Mouse (Mus musculus): ENCODE results near the gene Alg12. TPM values are rescaled to one million over a fixed set of nuclear protein-coding genes. Genes with fewer than 3 reads are reported as not detected.

The Alg12 gene
- total RNA-seq, 2 experiments from 2014 or later = 3.9 to 6.6 TPM

DNA sequence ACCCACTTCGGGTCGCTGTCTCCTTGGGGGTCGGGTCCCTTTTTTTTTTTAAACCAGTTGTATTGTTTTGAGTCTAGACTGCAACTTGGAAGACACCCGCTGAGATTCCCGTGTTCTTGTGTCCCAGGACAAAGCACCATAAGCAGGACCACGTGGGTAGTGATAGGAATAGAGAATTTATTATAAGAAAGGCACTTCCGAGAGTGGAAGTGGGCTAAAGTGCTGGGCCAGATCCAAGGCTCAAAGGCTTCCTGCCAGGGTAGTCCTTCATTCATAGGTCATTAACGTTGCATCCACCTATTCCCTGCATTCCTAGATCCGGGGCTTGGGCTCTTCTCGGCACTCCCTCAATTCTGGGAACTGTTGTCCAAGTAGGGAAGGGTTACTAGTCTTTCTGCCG lies 18.9 kb upstream of the Alg12 start:
- no peak for TF ChIP-seq CTCF (IDR thresholded peaks at IDR 0.05)
- intact Hi-C loops (cut with DNase I) = no loop called here
- DNase-seq = peak; percentile 50
- H3K4me3 ChIP-seq = peak overlapping the region; percentile 76
- H3K27ac ChIP-seq = peak overlapping the region; percentile 87

DNA sequence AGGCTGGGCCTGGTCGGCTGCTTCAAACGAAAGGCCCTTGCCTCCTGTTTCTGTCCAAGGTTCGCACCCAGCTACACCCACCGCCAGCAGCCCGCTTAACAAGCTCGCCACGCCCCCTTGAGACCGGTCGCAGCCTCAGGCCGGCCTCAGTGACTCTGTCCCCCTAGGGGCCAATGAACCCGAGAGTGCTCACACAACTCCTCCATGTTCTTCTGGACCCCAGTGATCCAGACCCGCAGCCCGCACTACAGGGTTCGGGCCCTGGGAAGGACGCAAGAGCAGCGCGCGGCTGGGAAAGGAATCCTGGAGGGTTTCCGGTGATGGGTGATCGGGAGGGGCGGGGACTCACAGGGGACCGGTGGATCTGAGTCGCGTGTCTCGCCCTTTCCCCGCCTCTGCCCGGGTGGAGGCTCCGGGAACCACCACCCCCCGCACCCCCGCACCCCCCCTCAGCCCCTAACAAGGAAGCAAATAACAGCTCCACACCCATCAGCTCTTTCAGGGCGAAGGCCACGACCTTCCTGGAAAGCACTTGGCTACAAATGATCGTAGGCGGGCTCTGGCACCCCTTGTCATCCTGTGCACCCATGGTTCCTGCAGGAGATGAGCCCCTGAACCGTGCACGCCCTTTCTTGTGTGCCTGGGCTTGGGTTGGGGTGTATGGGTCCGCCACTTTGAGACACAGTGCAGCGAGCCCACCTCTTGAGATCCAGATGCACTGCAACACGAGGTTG lies 18.2 kb upstream of the Alg12 start:
- H3K27ac ChIP-seq = peak overlapping the region; percentile 87
- peak; percentile 76 for DNase-seq
- H3K4me3 ChIP-seq = peak overlapping the region; percentile 76
- TF ChIP-seq CTCF (IDR thresholded peaks at IDR 0.05) = peak; percentile 15; the same call in 1 of the 2 replicates
- intact Hi-C loops (cut with DNase I) = no loop called here

DNA sequence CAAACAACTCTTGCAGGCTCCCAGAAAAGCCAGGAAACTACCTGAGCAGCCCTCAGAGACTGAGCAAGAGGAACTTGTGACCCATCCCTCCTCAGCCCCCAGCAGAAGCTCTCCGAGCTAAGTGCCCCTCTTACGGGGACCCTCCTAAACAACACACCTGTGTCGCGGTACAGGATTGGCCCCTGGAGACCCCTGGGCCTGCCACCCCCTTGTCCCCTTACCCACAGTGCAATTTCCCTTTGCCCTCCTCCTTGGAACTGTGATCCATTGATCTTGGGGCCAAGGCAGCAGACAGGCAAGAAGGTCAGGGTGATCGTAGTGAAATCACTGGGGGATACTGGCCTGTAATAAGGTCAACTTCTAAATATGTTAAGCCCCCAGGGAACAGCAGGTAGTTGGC lies 17.5 kb upstream of the Alg12 start:
- intact Hi-C loops (cut with DNase I) = no loop called here
- DNase-seq = no peak
- Histone ChIP-seq H3K27ac (peak overlapping the region; percentile 87), H3K4me3 (peak overlapping the region; percentile 76)
- no peak for TF ChIP-seq CTCF (IDR thresholded peaks at IDR 0.05)

DNA sequence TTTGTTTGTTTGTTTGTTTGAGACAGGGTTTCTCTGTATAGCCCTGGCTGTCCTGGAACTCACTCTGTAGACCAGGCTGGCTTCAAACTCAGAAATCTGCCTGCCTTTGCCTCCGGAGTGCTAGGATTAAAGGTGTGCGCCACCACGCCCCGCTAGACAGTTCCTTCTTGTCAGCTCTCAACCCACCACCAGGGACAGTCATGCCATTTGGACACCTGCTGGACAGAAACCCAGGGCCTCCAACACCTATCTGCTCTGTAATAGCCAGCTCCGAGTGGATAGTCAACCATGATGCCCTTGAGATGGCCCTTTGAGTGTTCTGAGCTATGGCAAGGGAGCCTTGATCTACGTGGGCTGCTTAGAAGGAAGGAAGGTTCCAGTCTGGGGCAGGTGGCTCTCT lies 16.9 kb upstream of the Alg12 start:
- intact Hi-C loops (cut with DNase I) = no loop called here
- peak overlapping the region; percentile 87 for H3K27ac ChIP-seq
- no peak for DNase-seq
- TF ChIP-seq CTCF (IDR thresholded peaks at IDR 0.05) = peak; percentile 33; the same call in 1 of the 2 replicates
- H3K4me3 ChIP-seq = peak overlapping the region; percentile 76

DNA sequence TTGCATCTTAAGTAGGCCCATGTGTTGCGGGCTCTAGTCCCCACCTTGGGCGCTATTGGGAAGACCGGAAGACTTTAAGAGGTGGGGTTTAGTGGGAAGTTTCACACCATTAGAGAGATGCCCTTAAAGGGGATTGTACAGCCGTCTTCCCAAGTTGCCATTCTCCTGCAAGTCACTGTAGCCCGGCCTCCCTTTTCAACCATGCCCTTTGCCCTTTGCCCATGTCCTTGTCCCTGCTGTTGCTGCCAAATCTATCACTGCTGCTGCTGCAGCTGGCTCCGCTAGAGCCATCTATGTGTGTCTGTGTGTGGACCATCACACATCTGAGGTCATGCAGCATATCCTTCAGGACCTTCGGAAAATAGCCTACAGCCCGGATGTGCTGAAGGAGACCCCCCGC lies 13.4 kb upstream of the Alg12 start:
- Histone ChIP-seq H3K27ac (no peak overlapping the region), H3K4me3 (no peak overlapping the region)
- TF ChIP-seq CTCF (IDR thresholded peaks at IDR 0.05) = no peak
- no peak for DNase-seq
- intact Hi-C loops (cut with DNase I) = no loop called here

DNA sequence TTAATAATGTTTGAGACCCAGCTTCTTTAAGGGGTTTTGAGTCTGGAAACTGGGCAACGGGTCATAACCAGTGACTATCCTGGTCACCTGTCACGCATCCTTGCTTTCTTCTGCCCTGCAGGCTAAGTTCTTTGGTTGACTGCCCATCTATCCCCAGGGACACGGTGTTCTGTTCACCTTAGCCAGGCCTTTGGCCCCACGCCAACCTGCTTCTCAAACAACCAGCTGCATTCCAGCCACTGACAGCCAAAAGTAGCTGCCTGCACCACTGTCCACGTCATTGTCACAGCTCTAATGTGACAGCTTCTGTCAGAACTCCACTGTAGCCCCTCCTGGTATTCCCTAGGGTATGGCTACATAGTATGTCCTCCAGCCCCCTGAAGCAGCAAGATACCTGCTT lies 12.4 kb upstream of the Alg12 start:
- intact Hi-C loops (cut with DNase I) = no loop called here
- TF ChIP-seq CTCF (IDR thresholded peaks at IDR 0.05) = no peak
- peak; percentile 78 for DNase-seq
- Histone ChIP-seq H3K4me3 (no peak overlapping the region), H3K27ac (peak overlapping the region; percentile 56)

DNA sequence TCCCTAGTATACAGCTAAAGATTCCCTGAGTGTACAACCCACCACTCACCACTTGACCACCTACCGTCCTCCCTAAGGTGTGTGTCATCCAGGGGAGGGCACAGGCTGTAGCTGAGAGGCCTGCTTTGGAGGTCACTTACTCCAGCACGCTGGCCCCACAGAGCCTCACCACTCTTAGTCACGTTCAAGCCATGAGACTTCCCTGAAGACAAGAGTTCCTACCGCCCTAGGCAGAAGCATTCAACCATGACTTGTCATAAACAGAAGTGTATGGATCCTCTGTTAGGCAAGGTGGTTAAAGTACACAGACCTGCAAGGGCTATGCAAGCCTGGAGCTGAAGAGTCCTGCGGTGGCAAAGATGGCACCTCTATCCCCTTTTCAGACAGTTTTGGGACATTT lies 11.6 kb upstream of the Alg12 start:
- DNase-seq = no peak
- TF ChIP-seq CTCF (IDR thresholded peaks at IDR 0.05) = no peak
- intact Hi-C loops (cut with DNase I) = no loop called here
- Histone ChIP-seq H3K27ac (peak overlapping the region; percentile 35), H3K4me3 (no peak overlapping the region)

DNA sequence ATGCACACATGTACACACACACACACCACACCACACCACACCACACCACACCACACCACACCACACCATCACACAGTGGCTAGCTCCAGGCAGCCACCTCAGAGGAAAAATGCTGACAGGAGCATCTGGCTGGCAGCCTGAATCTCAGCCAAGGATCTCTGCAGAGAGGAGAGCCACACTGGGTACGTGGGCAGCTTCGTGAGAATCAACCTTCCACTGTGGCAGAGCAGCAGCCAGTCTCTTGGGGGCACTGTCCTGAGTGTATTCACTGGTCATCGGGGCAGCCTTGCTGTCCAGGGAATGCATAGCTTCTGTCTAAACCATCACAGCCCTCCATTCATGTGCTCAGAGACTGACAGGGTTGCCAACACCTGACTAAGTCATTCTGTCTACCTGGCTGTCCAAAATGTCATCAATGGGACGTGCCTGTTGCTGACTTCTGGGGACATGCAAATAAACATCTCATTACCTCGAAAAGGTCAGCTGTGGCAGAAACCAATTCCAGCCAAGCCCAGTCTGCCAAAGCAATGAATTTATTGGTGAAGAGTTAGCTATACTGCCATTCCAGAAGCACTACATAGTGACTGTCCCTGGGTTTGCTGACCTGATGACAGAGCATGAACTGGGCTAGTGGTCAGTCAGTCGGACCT lies 10.8 kb upstream of the Alg12 start:
- no peak overlapping the region for H3K4me3 ChIP-seq
- peak overlapping the region; percentile 38; the same call in 1 of the 2 replicates for H3K27ac ChIP-seq
- peak; percentile 62 for DNase-seq
- intact Hi-C loops (cut with DNase I) = loop anchor here (10.0 kb wide), 1 partner anchor 385 kb away; the partner anchor contains the start of gene Ppp6r2
- TF ChIP-seq CTCF (IDR thresholded peaks at IDR 0.05) = no peak

DNA sequence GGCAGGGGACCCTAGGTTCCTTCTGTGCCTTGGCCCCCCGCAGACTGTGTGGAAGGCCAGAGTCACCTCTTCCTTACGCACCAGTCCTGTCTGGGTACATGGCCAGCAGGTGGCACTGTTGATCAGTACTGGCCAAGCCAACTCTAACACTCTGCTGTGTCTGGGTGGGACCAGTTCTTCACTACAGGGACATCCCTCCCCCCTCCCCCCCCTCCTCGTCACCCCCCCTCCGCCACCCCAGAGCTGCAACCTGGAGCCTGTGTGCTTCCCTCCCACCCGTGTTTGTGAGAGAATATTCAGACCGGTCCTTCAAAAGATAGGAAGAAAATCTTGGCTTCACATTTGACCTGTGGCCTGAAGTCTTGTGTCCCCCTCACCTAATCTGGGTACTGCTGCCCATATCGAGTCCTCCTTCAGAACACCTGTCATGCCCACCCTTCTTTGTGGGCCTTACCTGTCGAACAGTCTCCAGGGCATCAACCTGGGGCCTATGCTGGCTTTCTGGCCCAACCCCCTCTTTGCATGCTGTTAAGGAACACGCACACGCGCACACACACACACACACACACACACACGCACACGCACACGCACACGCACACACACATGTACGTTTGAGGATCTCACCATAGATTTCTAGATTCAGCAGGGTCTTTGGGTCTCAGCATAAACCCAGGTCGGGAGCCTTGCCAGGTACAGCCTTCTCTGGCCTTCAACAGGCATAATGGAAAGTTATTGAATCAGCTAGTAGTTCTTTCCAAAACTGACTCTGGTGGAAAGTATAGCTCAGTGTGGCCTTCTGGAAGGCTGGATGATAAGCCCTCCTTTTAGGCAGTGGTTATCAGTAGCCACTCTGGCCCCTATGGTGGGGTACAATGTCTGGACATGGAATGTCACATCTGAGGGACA lies 9.9 kb upstream of the Alg12 start:
- TF ChIP-seq CTCF (IDR thresholded peaks at IDR 0.05) = peak; percentile 82
- peak; percentile 93 for DNase-seq
- Histone ChIP-seq H3K4me3 (0 out of 2 replicates have a peak overlapping the region, but pooled peaks have one; percentile 33), H3K27ac (peak overlapping the region; percentile 57)
- intact Hi-C loops (cut with DNase I) = loop anchor here (1.0 to 10.0 kb wide), 3 partner anchors 47 to 386 kb away; partner anchors contain the start of gene Ppp6r2

DNA sequence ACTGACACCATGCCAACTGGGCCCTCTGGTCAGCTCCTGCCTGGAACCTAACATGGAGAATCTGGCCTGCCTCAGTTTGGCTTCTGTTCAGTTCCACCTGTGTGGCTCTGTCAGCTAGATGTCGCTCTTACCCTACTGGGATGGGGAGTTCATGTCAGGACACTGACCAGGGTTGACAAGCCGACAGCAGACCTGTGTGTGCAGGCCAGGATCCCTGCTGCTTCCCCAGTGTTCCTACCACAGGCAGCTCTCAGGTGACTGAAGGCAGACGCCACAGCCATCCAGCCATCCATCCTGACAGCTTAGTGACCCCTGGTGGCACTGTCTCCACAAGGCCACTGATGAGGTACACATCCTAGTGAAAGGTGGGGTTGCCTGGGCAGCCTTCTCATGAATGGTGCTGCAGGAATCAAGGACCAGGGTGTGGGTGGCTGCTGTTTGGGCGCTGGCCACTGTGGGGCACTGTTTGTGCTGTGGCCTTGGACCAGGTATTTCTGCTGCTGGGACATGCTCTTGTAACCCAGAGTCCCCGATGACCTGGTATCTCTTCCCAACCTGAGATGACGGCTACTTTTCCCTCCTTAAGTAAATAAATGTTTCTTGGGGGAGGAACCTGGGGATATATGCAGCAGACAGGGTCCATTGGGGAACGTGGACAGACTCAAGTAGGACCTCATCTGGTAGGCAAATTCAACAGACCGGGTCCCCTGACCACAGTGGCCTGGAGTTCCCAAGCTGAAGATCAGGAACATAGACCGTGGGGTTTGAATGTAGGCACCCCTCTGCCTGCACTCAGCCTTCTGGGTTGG lies 9.1 kb upstream of the Alg12 start:
- peak; percentile 48 for TF ChIP-seq CTCF (IDR thresholded peaks at IDR 0.05)
- DNase-seq = peak; percentile 76
- Histone ChIP-seq H3K4me3 (0 out of 2 replicates have a peak overlapping the region, but pooled peaks have one; percentile 33), H3K27ac (peak overlapping the region; percentile 24)
- intact Hi-C loops (cut with DNase I) = loop anchor here (1.0 to 10.0 kb wide), 3 partner anchors 48 to 387 kb away; partner anchors contain the start of gene Ppp6r2

DNA sequence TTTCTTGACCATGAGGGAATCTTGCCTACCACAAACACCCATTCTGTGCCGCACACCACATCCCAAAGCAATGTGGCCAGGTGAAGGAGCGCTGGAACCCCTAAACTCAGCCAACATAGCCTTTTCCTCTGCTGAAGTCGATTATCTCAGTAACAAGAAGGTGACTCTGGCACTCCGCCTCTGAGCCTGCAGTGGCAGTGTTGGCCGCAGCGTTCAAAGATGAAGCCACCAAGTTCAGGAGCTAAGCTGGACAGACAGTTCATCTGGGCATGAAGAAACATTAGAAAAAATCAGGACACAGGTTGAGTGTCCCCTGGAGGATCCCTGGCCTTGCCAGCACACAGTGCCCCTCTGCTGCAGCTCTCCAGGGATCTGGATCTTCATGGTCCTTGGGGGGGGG lies 8.3 kb upstream of the Alg12 start:
- H3K27ac ChIP-seq = no peak overlapping the region
- no peak for DNase-seq
- intact Hi-C loops (cut with DNase I) = loop anchor here (10.0 kb wide), 1 partner anchor 387 kb away; the partner anchor contains the start of gene Ppp6r2

More for the DNA sequence above, 8.3 kb upstream of the Alg12 start:
- H3K4me3 ChIP-seq = no peak overlapping the region
- no peak for TF ChIP-seq CTCF (IDR thresholded peaks at IDR 0.05)
